Mouse (Mus musculus): ENCODE measurements around the gene Arl5b.

Gene Arl5b

GRCm38 (mm10) chr2:15083702-15084101 lies 34.5 kb downstream of the Arl5b start:
- no peak for TF ChIP-seq GATA4 (IDR thresholded peaks at IDR 0.05; ENCODE audit: insufficient replicate concordance, low read length)

- TF ChIP-seq GATA4 (IDR thresholded peaks at IDR 0.05; ENCODE audit: insufficient replicate concordance, low read length): no peak
These were observed 38.1 kb downstream of the Arl5b start for GRCm38 (mm10) chr2:15087308-15087707.

- TF ChIP-seq GATA4 (IDR thresholded peaks at IDR 0.05; ENCODE audit: insufficient replicate concordance, low read length): no peak
These were observed 47.4 kb downstream of the Arl5b start for GRCm38 (mm10) chr2:15096514-15097090.

GRCm38 (mm10) chr2:15104386-15104785 lies 55.2 kb downstream of the Arl5b start:
- no peak for TF ChIP-seq GATA4 (IDR thresholded peaks at IDR 0.05; ENCODE audit: insufficient replicate concordance, low read length)

- TF ChIP-seq GATA4 (IDR thresholded peaks at IDR 0.05; ENCODE audit: insufficient replicate concordance, low read length): no peak
These were observed 62.1 kb downstream of the Arl5b start for GRCm38 (mm10) chr2:15111290-15111689.

- no peak for TF ChIP-seq GATA4 (IDR thresholded peaks at IDR 0.05; ENCODE audit: insufficient replicate concordance, low read length)
These were observed 62.7 kb downstream of the Arl5b start for GRCm38 (mm10) chr2:15111808-15112440.

GRCm38 (mm10) chr2:15112741-15113140 lies 63.5 kb downstream of the Arl5b start:
- no peak; the same call in 1 of the 2 replicates for TF ChIP-seq GATA4 (IDR thresholded peaks at IDR 0.05; ENCODE audit: insufficient replicate concordance, low read length)

- no peak for TF ChIP-seq GATA4 (IDR thresholded peaks at IDR 0.05; ENCODE audit: insufficient replicate concordance, low read length)
These were observed 72.1 kb downstream of the Arl5b start for GRCm38 (mm10) chr2:15121217-15121680.

All from liver, adult (tissue).